Mouse (Mus musculus): ENCODE data around the gene Gls2.

Gls2 gene

GRCm38 (mm10) chr10:128231697-128232419 lies 37.6 kb downstream of the Gls2 start, which contains the start of gene Timeless:
Gene Timeless (plus strand): TSS chr10:128232065.
- DNase-seq (ENCODE audit: low spot score in 2 of 2): peak; percentile 70 to 86

GRCm38 (mm10) chr10:128232420-128232985 lies 38.2 kb downstream of the Gls2 start:
- peak in 1 of 2 experiments; percentile 38 for DNase-seq (ENCODE audit: low spot score in 2 of 2)

DNA sequence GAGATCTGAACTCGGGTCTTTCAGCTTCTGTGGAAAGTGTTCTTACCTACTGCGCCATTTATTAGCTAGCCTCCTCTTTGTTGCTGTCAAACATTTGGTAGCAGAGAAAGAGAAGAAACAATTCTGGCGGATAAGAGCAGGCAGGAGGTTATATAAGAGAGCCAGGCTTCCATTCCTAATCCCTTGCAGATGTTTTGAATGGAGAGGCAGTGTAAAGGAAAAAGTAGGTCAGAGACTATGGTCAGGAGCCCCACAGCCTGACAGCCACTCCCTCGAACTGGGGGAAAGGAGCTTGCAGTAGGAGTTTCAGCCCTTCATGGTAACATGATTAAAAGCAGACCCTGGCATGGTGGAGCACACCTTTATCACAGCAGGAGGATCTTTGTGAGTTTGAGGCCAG lies 42.1 kb downstream of the Gls2 start:
- DNase-seq (ENCODE audit: low spot score in 2 of 2): no peak

GRCm38 (mm10) chr10:128237807-128238480 lies 43.7 kb downstream of the Gls2 start:
- DNase-seq (ENCODE audit: low spot score in 2 of 2): no peak

DNA sequence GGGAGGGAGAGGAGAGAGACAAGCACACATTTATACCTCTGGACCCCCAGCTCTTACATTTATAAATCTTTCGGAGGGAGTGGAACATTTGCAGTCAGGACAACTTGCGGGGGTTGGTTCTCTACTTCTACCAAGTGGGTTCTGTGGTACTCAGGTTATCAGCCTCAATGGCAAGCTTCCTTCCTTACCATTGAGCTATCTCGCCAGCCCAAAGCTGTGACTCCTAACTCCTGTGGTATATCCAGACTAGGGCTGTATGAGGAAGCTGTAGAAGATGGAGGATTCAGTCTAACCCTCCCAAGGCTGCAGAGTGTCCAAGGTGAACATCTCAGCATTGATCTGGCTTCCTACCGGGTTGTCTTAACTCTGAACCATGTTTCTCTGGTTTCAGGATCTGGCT lies 44.9 kb downstream of the Gls2 start:
- no peak for DNase-seq (ENCODE audit: low spot score in 2 of 2)

GRCm38 (mm10) chr10:128240131-128240530 lies 45.9 kb downstream of the Gls2 start:
- DNase-seq (ENCODE audit: low spot score in 2 of 2): no peak

GRCm38 (mm10) chr10:128243252-128243651 lies 49.0 kb downstream of the Gls2 start:
- DNase-seq (ENCODE audit: low spot score in 2 of 2): no peak

DNA sequence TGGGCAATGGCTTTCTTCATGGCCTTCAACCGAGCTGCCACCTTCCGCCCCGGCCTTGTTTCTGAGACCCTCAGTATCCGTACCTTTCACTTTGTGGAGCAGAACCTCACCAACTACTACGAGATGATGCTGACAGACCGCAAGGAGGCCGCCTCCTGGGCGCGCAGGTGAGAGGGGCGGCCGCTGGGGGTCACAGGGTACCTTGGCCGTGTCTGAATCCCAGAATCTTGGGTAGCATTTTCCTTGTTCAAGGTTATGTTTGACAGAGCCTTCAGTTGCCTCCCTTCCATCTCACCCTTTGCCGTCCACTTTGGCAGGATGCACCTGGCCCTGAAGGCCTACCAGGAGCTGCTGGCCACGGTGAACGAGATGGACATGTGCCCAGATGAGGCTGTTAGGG lies 49.9 kb downstream of the Gls2 start:
- DNase-seq (ENCODE audit: low spot score in 2 of 2): no peak

- no peak for DNase-seq (ENCODE audit: low spot score in 2 of 2)
These were observed 52.9 kb downstream of the Gls2 start for GRCm38 (mm10) chr10:128247020-128247732.

GRCm38 (mm10) chr10:128250565-128250964 lies 56.3 kb downstream of the Gls2 start:
- no peak for DNase-seq (ENCODE audit: low spot score in 2 of 2)

- no peak for DNase-seq (ENCODE audit: low spot score in 2 of 2)
These were observed 59.5 kb downstream of the Gls2 start, which contains the start of gene Apon for GRCm38 (mm10) chr10:128253677-128254255. Gene Apon (plus strand): TSS chr10:128254096.

DNA sequence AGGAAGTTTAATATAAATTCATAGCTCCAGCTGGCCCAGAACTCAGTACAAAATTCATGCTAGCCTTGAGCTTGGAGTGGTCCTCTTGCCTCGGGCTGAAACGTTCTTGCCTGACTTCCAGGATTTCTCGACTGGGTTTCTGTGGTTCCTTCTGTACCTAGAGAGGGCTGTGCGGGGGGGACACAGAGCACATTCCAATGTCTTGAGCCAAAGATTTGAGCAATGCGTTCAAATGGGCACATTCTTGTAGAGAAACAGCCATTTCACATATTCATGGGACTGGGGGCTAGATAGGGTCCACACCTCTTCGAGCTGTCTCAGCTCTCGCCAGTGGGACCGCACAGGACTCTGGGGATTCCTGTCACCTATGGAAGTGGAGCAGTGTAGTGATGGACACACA lies 61.7 kb downstream of the Gls2 start:
- DNase-seq (ENCODE audit: low spot score in 2 of 2): no peak

DNA sequence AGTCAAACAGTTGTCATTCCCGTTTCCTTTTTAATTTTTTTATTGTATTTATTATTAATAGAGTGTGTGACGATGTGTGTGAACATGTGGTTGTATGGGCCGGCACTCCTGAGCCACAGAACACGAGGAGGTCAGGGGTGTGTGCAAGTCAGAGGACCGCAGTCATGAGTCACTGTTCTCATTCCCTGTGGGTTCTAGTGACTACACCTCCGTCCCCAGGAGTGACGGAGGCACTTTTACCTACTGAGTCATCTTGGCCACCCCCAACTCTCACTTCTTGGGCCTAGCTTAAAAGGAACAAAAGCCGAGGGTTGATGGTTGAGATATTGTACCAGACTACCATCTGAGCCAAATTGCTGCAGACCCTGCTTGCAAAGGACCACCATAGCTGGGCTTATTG lies 62.1 kb downstream of the Gls2 start:
- DNase-seq (ENCODE audit: low spot score in 2 of 2): no peak

GRCm38 (mm10) chr10:128258953-128259352 lies 64.7 kb downstream of the Gls2 start:
- no peak for DNase-seq (ENCODE audit: low spot score in 2 of 2)

Measured in cerebellum, postnatal 4 days (tissue).